Mouse (Mus musculus) gastrocnemius, adult 2 months (tissue): ENCODE measurements around the gene Cbx2. TPM values are rescaled to one million over a fixed set of nuclear protein-coding genes. Genes with fewer than 3 reads are reported as not detected.

Experiments
- DNase-seq: peaks from one replicate; pipeline ENCODE4 v3.0.0; 2022
- H3K27ac ChIP-seq: fragments of 200-600 bp; 2 replicates; pipeline ENCODE4 v1.8.1; 2022; ENCODE audit warnings: mild to moderate bottlenecking
- H3K4me3 ChIP-seq: fragments of 200-600 bp; 2 replicates; pipeline ENCODE4 v1.8.1; 2022; ENCODE audit warnings: mild to moderate bottlenecking, moderate library complexity
- CTCF ChIP-seq: fragments of 200-600 bp; IDR thresholded peaks from 2 replicates; pipeline ENCODE4 v1.8.1; 2022; ENCODE audit warnings: antibody characterized with exemption, mild to moderate bottlenecking, moderate library complexity
- intact Hi-C: fragments of 180-260 bp; cut with DNase I; formaldehyde crosslinking; loops from one replicate; pipeline ENCODE4 v1.15.1; 2025
- total RNA-seq, 2 experiments: library from RNA; stranded (reverse); gene quantifications; 2 replicates each; pipeline ENCODE4 v1.2.3; 2021

Cbx2 gene
- total RNA-seq, 2 experiments from 2014 or later, result 0.69 to 0.95 TPM

DNA sequence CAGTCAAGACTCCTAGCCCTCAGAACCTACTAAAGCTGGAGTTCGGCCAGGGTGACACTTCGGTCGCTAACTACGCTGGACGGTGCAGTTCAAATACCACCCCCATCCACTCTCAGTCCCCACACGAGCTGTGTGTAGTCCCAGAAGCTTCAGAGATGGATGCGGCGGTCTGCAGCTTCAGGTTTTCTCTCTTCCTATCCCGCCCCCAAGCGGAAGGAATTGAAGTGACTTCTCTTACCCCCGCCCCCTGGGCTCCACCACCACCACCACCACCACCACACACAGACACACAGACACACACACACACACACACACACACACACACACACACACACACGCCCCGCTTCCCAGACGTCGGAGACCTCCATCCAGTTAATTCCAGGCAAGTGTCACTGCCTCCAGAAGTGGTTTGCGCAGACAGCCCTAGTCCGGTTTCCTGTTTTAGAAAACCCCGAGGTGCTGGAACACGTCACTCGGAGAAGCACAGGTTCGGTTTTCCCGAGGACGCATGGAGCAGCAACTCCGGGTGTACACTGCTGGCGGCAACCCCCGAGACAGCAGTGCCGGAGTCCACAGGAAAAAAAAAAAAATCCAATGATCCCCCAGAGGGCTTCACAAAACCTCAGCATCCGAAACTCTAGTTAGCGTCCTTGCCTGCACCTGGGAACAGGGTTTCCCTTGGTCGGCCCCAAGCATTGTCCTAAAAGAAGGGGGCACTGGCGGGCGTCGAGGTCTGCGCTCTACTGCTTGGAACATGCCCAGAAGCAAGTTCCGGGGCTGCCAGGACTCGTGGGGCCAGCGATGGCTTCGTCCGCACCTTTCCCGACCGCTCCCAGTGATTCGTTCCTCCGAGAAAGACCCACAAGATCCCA, 24.7 kb downstream of the Cbx2 start:
- no peak overlapping the region for H3K27ac ChIP-seq
- intact Hi-C loops, result no loop called here
- no peak for DNase-seq
- no peak overlapping the region; the same call in 1 of the 2 replicates for H3K4me3 ChIP-seq
- TF ChIP-seq CTCF, result no peak; the same call in 1 of the 2 replicates

GRCm38 (mm10) chr11:119048133-119048510, 25.4 kb downstream of the Cbx2 start:
- intact Hi-C loops, result no loop called here
- H3K27ac ChIP-seq, result no peak overlapping the region
- no peak for DNase-seq
- TF ChIP-seq CTCF, result no peak
- H3K4me3 ChIP-seq, result no peak overlapping the region

DNA sequence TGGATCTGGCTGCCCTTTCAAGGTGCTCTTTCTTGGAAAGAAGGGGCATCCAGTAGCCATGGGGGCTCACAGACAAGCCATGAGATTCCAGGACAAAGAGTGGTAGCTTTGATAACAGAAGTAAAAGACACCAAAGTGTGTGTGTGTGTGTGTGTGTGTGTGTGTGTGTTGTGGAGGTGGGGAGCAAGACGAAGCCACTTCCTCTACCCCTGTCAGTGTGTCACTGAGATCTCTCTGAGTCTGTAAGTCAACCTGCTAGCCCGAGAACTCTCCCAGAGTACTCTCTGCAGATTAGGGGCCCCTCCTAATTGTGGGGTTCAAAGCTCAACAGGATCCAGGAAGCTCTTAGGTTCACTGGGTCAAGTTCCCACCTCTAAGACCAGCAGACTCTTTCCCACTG, 27.6 kb downstream of the Cbx2 start:
- no peak for TF ChIP-seq CTCF
- no peak for DNase-seq
- intact Hi-C loops, result loop anchor here (2.0 kb wide), 1 partner anchor 34 kb away; no protein-coding TSS in a partner anchor
- no peak overlapping the region for H3K4me3 ChIP-seq
- H3K27ac ChIP-seq, result no peak overlapping the region

DNA sequence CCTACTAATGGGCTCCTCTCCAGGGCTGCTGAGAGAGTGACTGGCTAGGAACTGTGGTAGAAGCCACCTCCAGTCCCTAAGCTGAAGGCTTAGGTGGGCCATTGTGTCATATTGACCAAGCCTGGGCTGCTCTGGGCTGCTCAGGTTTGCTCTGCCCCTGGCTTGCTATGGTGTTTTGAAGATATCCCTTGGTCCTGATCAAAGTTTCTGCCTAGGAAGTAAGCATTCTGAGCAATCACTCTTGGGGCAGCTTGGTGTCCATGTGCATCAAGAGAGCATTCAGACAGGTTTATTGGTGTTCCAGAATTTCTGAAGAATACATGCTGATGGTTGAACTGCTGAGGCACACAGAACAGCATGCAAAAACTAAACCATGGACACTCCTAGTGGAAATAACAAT, 28.7 kb downstream of the Cbx2 start:
- intact Hi-C loops, result loop anchor here (2.0 kb wide), 1 partner anchor 33 kb away; no protein-coding TSS in a partner anchor
- no peak for TF ChIP-seq CTCF
- no peak for DNase-seq
- Histone ChIP-seq H3K27ac (no peak overlapping the region), H3K4me3 (no peak overlapping the region)

GRCm38 (mm10) chr11:119051927-119052660, 29.3 kb downstream of the Cbx2 start:
- no peak overlapping the region for H3K27ac ChIP-seq
- no peak for DNase-seq
- peak; percentile 63 for TF ChIP-seq CTCF
- intact Hi-C loops, result loop anchor here (2.0 kb wide), 2 partner anchors 33 to 139 kb away; no protein-coding TSS in a partner anchor
- H3K4me3 ChIP-seq, result no peak overlapping the region

DNA sequence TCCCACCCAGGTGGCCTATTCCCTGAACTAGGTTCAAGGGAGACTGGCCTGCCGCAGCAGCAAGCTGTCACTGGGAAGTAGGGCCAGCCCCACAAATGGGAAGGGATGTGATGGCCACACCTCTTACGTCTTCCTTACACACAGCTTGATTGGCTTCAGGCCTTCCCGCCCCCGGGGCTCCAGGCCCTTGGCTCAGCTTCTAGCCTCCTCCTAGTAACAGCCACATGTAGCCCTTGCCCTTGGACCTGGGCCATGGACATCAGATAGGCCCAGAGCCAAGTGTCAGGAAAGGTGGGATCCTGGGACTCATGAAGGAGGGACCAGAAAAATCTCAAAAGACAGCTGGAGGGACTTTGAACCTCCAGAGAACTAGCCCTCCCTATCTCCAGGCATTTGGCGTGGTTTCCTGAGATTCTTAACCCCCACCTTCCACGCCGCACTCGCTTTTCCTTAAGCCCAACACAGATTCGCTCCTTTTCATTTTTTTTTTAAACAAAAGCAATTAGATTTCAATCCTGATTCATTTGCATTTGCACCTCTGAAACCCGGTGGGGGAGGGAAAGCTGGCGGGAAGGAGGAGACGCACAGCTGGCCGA, 30.0 kb downstream of the Cbx2 start:
- no peak overlapping the region for H3K27ac ChIP-seq
- no peak for DNase-seq
- peak overlapping the region; percentile 64 for H3K4me3 ChIP-seq
- intact Hi-C loops, result loop anchor here (2.0 kb wide), 1 partner anchor 138 kb away; no protein-coding TSS in a partner anchor
- TF ChIP-seq CTCF, result no peak

GRCm38 (mm10) chr11:119053257-119053670, 30.5 kb downstream of the Cbx2 start:
- H3K27ac ChIP-seq, result no peak overlapping the region
- DNase-seq, result peak; percentile 77
- TF ChIP-seq CTCF, result peak; percentile 27; the same call in 1 of the 2 replicates
- intact Hi-C loops, result loop anchor here (2.0 kb wide), 1 partner anchor 138 kb away; no protein-coding TSS in a partner anchor
- H3K4me3 ChIP-seq, result peak overlapping the region; percentile 64

- intact Hi-C loops, result loop anchor here (2.0 kb wide), 1 partner anchor 137 kb away; no protein-coding TSS in a partner anchor
- Histone ChIP-seq H3K4me3 (peak overlapping the region; percentile 64), H3K27ac (no peak overlapping the region)
- DNase-seq, result no peak
- no peak for TF ChIP-seq CTCF
These were observed 31.1 kb downstream of the Cbx2 start for GRCm38 (mm10) chr11:119053738-119054350.

DNA sequence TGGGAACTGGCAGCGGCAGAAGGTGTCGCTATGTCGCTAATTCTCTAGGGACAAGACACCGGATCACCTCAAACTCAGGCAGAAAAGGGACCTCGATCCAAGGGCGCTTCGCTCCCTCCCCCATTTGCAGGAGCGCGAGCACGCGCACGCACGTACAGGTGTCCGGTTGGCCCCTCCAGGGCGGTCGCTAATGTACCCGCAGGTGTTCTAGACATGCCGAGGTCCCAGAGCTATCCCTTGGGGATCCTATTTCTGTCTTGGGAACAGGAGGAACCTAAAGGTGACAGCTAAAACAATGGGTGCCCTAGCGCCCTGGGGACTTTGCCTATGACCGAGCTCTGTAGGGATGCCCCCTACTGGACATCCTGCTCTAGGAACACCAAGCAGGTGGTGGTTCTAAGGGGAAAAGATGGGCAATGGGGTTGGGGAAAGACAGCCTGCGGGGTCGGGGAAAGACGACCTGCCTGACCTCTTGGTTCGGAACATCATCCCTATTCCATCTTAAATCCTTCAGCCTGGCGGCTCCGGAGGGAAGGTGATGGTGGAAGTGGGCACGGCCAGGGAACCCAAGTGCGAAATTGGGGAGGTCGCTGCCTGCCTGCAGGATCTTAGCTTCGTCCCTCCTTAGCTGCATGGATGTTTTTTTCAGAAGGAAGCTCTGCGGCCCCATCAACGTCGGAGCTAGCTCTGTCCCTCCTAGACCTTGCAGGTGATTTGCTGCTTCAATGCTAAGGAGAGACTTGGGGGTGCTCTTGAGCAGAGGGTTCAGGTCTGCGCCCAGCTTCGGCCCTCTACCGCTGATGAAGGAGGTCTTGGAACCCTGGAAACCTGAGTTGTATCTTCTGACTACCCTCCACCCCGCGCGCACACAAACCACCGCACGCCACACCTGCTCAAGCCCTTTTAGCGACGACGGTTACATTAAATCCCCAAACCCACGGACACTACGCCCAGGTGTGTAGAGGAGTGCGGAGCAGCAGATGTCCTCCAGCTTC, 31.9 kb downstream of the Cbx2 start:
- Histone ChIP-seq H3K4me3 (peak overlapping the region; percentile 24), H3K27ac (no peak overlapping the region)
- intact Hi-C loops, result no loop called here
- DNase-seq, result no peak
- peak; percentile 56 for TF ChIP-seq CTCF

DNA sequence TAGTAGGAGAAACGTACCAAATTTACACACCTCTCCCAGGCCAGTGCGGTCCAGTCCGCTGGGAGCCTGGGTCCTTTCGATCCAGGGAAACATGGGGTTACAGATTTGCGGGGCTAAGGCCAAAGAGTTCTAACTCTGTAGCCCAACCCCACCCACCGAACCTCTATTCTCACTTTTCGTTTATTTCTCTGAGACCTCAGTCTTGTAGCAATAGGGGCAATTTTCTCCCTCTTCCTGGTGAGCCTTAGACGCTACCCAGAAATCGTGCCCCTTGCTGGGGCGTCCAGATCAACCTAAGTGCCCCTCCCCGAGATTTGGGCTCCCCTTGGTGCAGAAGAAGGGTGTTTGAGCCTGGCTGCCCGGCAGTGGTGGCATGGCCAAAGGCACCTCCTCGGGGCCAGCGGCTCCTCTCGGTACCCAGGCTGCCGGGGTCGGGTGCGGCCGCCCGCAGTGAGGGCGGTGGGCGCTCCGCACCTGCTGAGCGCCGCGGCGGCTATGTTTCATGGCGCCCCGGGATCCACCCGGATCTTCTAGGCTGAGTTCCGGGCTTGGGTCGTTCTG, 32.9 kb downstream of the Cbx2 start:
- DNase-seq, result no peak
- intact Hi-C loops, result no loop called here
- Histone ChIP-seq H3K27ac (no peak overlapping the region), H3K4me3 (peak overlapping the region; percentile 86)
- no peak for TF ChIP-seq CTCF
